Mouse (Mus musculus): Measurements from ENCODE around the gene Etfdh.

The Etfdh gene

DNA sequence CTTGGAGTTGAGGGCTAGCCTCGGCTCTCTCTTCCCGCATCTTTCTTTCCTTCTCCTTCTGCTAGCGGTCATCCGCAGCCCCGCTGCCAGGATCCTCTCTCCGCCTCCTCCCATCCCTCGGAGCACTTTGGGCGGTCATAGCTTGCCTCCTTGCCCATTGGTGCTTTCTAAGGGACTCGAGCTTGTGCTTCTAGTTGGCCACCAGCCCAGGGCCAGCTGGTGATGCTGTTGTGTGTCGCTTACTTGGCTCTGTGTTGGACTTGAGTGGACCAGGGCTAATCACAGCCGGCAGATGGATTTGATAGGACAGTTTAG lies at the start of gene Etfdh:
Gene Etfdh, minus strand, starts transcription at position 85 of the 315 bp plus-strand sequence.
- peak; percentile 13 for DNase-seq (ENCODE audit: low read depth)

DNA sequence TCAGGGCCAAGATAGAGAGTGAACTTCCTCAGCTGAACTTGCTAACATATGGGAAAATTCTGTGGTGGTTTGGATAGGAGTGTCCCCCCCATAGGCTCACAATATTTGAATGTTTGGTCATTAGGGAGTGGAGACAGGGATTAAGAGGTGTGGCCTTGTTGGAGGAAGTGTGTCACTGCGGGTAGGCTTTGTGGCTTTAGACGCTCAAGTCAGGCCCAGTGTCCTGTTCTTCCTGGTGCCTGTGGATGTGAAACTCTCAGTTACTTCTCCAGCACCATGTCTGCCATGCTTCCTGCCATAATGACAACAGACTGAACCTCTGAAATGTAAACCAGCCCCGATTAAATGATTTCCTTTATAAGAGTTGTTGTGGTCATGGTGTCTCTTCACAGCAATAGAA lies 47.1 kb upstream of the Etfdh start:
- DNase-seq (ENCODE audit: low read depth), result no peak

DNA sequence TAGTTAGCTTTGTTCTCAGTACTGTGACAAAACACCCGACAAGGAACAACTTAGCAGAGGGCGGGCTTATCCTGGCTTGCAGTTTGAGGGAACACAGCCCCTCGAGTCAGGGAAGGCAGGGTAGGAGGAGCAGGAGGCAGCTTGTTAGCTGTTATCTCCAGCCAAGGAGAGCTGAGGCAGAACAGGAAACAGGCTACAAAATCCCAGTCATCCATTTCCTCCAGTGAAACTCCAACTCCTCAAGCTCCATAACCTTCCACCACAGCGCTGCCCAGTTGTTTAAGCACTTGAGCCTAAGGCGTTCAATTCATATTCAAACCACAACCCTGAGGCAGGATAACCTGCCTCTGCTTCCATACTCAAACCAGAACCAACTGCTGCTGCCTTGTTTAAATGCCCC lies 45.3 kb upstream of the Etfdh start:
- DNase-seq (ENCODE audit: low read depth), result no peak

DNA sequence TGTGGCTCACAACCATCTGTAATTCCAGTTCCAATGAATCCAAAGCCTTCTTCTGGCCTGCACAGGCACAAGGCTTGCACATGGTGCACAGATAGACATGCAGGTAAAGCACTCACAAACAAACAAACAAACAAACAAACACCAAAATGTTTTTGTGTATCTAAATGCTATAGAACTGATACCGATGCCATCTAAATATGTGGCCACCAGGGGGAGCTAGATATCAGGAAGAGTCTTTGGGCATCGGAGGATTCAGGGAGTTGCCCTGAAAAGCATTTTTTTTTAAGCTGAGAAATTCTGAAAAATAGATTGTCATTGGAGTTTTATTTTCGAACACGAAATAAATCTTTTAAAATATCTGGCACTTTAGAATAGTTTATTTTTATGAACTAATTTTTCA lies 43.8 kb upstream of the Etfdh start:
- peak; percentile 59 for DNase-seq (ENCODE audit: low read depth)

DNA sequence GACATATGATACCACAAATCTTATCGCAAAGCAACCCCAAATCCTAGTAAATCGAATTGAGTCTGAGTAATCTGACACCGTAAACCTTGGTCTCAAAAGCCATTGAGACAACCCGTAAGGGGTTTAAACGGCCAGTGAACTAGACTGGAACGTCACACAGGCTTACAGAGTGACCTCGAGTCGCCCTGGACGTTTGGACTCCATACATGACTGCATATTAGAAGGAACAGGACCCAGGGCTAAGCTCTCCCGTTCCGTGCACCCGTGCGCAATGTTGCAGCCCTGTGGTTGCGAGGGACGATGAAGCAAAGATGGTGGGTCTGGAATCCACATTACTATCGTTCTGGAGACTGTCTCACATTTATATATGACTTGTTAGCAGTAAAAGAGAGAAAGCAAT lies 42.9 kb upstream of the Etfdh start:
- DNase-seq (ENCODE audit: low read depth), result no peak

DNA sequence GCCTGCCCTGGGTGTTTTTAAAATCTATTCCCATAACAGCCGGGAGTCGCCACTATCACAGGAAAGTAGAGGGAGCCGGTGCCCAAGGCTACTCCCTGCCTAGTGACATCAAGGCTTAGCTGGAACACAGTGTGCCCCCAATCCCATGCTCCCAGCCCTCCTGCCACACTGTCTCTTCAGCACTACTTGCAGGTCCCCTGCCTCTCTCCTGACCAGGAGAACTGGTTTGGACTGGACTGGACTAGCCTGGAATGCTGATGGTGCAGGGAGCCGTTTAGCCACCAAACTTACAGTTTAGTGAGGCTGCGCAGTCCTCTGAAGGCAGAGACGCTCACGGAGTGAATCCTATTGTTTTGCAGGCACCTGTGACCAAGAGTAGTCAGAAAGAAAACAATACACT lies 41.3 kb upstream of the Etfdh start:
- no peak for DNase-seq (ENCODE audit: low read depth)

DNA sequence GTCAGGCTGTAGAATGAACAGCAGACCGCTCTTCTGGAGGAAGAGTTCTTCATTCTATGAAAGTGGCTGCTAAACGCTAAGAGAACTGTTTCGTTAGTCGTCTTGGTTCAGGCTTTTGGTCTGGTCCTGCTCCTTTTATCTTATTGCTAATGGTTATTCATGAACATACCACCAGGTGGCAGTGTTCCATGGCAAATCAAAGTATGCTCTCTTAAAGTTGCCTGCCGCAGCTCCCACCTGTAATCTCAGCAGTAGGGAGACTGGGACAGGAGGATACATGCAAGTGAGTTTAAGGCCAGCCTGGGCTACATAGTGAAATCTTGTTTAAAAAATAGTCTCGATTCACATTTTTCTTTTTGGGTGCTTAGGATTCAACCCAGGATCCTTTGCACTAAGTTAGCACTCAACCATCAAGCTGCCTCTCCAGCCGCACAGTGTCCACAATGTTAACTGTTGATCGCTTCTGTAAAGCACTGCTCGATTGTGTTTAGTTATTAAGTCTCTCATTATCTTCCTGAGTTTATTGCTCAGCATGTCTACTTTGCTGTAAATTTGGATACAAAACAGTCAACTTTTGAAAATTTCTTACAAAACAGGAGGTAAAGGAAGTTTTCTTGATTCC lies 35.6 kb upstream of the Etfdh start:
- peak; percentile 42 for DNase-seq (ENCODE audit: low read depth)

DNA sequence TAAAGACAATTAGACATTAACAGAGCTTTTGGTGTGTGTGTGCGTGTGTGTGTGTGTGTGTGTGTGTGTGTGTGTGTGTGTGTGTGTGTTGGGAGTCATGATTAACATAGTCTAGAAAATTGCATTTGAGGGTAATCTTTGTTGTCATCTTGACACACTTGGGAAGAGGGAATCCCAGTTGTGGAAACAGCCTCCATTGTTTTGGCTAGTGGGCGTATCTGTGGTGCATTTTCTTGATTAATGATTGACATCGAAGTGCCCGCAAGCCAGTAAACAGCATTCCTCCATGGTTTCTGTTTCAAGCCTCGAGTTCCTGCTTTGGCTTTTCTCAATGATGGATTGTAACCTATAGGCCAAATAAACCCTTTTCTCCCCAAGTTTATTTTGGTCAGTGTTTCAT lies 27.4 kb upstream of the Etfdh start:
- DNase-seq (ENCODE audit: low read depth), result no peak

DNA sequence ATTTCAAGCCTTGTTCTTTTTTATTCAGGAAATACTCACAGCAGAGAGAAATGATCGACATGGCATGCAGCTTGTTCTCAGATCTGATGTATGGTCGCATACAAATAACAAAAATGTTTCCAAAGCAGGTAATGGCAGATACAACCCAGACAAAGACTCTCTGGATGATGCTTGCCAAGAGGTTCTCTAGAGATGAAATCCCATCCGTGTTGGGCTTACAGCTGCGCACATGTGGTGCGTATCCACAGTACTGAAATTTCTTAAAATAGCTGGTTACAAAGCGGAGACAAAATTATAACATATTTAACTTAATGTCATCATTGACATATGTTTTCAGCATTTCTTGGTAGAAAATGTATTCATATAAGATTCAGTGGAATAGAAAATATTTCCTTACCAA lies 22.8 kb upstream of the Etfdh start:
- DNase-seq (ENCODE audit: low read depth), result no peak

DNA sequence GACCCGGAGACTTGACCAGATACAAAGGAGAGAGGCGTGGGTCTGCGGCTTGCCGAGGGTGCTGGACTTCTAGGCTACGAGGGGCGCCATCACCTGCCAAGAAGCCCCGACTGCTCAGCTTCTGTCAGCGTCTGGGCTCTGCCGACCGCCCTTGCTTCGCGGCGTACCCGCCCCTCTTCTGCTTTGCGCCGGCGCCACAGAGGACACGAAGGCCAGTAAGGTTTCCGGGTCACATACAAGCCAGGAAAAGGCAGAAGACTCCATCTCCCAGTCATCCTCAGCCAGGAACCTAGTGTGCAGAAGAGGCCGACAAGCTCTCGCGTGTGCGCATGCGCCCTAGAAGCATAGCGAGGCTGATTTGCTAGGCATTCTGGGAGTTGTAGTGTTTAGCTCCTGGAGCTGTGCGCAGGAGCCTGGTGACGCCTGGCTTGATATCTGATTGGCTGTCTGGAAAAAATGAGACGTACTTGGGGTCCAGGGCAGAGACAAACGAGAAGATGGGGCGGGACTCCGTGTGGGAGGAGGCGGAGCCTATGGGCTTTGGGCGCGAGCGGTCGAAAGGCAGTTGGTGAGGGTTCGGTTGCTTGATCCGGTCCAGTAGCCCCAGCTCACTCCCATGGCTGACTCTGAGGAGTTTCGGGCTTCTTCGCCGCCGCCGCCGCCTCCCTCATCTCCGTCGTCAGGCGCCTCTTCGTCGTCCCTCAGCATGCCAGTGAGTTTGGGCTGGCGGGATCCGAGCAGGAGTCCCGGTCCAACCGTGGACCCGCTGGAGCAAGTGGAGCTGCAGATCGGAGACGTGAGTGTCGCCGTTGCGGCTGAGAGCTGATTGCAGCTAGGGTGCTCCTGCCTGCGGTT lies 512 bp downstream of the Etfdh start, which contains the start of gene 4930579G24Rik:
Gene 4930579G24Rik, plus strand, starts transcription at position 519 of the 855 bp plus-strand sequence.
- peak; percentile 97 for DNase-seq (ENCODE audit: low read depth)

DNA sequence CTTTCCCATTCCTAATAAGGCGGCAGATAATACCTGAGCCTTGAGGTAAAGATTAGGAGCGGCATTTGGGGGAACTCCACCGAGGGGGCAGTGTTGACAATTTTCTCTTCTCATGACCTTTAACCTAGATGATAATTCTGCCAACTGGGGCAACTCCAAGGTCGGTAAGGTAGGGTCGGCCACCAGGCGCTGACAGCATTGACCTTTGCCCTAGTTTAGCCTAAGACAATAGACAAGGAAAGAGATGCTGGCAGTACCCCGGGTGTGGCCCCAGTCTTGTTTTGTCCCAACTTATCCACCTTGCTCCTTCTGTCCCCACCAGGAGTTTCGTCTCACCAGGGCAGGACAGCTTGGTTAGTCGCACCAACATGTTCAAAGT lies 1.1 kb downstream of the Etfdh start:
- no peak for DNase-seq (ENCODE audit: low read depth)

DNA sequence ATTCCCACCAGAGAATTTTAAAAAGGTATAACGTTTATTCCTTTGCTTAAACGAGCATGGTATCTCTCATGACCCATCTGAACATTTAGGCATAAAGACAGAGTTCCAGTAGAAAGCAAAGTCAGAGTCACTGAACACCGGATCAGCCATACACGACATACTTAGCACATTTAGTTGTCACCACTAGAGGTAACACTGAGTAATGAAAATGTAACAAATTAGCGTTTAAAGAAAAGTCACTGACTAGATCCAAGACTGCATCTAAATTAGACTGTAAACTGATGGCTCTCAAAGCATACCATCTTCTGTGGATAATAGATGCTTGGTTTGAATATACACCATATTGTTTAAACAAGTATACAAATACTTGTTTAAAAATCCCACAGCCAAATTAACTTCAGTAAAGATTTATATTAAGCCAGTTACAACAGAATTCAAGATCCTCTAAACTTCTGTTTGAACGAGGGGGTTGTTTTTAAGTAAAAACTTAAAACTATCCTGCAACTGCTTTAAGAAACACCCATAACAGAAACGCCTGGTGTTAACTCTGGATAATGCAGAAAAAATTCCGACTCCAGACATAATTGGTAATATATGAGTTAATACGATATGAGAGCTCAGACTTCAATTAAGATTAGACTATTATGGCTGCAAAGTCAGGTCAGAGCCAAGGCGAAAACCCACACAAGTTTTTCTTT lies 1.7 kb downstream of the Etfdh start:
- DNase-seq (ENCODE audit: low read depth), result peak; percentile 14

DNA sequence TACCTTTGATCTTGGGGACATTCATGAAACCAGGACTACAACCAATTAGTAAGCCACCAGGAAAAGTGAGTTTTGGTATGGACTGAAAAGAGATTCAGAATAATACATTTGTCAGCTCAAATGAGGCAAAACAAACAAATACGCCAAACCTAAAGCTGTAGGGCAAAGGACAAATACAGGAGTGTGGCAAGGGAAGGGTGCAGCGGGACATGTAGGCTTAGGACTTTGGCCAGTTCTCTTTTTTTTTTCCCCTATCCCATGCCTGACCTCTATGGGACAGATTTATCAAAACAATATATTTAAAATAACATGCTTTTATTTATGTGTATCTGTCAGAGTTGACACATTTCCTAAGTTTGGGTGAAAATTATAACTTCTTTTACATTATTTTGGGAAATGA lies 19.4 kb downstream of the Etfdh start:
- no peak for DNase-seq (ENCODE audit: low read depth)

DNA sequence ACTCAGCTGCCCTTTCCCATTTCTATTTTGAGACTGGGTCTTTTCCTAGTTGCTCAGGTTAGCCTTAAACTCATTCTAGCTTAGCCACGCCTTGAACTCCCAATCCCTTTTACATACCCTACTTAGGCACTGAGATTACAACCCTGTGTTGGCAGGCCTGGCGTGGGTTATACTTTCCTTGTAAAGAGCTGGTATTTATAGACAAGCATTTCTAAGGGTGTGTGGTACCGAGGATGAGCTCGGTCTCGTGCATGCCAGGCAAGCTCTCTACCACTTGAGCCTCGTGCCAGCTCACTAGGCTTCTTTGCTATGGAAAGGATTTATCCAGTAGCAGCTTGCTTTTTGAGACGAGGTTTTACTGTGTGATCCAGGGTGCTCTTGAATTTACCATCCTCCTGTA lies 33.8 kb downstream of the Etfdh start:
- DNase-seq (ENCODE audit: low read depth), result no peak

DNA sequence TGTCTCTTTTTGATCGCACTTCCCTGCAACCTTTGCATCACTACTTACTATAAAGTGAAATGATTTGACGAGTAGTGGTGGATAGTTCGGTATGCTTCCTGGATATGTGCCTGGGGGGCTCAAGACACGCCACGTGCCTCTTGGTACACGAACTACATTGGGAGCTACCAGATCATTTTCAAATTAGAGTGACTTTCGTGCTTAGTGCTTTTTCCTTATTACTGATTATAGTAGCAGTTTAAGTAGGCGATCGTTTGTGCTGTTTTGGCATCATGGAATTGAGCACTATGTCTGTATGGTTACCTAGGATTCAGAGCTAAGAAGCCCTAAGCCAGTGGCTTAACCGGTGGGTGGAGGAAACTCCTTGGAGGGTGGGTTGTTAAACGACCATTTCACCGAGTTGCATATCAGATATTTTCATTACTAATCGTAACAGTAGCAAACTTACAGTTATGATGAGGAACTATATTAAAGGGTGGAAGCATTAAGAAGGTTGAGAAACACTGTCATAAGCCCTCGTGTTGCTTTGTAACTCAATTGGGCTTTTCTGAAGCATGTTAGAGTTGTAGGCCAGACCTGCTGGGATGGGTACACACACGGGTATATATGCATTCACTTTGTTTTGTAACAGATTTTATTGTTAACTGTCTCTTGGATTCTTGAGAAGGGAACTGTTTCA lies 37.4 kb downstream of the Etfdh start:
- no peak for DNase-seq (ENCODE audit: low read depth)

DNA sequence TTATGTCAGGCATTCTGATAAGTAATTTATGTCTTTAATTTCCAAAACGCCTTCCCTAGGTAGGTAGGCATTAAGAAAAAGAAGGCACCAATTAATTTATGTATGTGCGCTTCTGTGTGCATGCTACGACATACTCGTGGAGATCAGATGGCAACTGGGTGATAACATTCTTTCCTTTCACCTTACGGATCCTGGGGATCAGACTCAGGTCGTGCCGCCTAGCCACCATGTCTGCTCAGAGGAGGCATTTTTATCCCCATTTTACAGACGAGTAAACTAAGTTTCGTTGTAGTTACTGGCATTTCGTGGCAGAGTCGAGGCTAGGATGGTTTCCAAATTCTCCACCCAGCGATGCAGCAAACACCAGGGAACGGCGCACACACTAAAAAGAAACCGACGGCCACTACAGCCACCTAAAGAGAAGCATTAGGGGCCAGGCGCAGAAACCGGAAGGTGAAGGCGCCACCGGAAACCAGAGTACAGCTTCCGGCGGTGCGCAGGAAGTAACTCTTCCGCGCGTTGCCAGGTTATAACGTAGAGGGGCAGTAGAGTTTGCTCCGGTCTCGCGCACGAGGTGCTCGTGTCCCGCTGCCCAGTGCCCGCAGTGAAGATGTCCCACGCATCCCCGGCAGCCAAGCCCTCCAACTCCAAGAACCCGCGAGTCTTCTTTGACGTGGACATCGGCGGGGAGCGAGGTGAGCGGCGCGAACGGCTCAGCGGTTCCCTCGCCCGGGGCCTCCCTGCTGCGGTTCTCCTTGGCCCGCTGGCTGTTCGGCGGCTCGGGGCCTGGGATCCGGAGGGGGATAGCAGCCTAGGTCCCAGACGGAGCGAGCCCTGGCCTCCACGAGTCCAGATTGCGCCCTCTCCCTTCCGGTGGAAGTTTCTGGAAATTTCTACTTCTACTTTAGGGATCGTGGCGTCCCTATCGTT lies 38.2 kb downstream of the Etfdh start, which contains the start of gene Ppid:
Gene Ppid, plus strand, starts transcription at position 480 of the 930 bp plus-strand sequence.
- peak; percentile 66 for DNase-seq (ENCODE audit: low read depth)

DNA sequence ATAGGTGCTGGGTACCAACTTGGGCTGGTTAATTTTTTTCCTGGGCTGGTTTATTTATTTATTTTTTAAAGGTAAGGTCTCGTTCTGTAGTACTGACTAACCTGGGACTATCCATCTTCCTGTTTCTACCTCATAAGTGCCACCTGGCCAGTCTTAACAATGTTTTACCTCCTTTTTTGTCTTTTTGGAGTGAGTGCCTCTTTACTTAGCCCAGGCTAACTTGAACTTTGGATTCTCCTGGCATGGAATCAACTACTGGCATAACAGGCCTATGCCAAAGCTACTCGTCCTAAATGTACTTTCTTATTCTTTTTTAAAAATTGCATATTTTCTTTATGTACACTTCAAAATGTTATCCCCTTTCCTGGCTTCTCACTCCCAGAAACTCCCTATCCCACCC lies 39.6 kb downstream of the Etfdh start:
- DNase-seq (ENCODE audit: low read depth), result no peak

DNA sequence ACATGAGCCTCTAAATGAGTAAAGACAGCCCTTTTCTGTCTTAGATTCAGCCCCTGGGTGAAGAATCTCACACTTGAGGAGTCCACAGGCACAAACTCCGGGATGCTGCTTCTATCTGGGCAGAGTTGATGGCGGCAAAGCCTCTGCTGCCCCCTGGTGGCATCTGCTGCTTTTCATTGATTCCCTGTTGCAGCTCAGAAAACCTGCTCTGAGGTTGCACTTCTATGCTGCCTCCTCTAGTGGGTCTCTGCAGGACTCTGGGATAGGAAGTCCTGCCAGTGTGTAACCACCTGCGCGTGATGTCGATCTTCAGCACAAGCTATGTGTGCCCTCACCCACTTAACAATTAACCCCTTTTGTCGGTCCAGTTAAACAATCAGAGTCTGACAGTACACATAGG lies 42.5 kb downstream of the Etfdh start:
- DNase-seq (ENCODE audit: low read depth), result peak; percentile 87

DNA sequence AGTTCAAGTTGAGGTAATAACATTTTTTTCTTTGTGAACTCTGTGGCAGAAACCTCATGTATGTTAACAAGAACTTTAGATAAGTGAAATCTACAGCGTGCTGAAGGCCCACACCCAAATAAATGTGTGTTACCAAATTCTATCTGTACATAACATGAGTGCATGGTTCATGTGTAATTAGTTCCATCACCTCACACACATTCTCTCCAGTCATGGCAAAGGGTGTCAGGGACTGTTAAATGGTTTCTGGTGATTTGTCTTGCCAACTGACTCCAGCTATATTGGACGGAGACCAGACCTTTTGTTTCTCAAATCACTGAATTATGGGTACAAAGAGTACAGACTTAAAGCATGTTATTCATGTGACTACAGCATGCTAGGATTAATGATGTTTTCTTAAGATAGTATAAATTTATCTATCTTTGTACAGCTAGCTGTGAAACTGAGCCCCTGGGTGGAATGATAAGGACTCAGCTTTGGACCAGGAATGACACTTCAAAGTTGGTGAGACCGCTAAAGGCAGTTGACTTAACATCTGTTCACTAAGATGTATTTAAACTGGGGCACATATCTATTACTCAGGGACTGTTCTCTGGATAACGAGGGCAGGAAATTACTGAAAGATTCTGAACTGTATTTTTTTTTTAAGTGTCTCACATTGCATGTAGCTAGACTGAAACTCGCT lies 49.3 kb downstream of the Etfdh start:
- no peak for DNase-seq (ENCODE audit: low read depth)

DNA sequence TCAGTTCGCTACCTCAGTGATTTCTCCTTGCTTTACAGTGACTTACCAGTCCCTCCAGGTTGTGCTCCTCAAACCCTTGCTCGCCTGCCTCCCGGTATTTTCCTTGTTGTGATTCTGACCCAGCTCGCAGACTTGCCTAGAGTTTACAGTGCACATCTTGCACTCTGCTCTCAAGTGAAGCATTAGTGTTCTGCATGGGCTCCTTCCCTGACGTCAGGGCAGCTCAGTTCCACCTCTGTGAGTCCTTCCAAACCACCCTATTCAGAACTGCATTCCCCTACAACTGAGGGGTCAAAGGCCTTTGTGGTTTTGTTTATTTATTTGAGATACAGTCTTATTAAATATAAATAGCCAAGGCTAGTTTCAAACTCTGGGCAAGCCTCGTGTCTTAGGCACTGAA lies 51.1 kb downstream of the Etfdh start:
- no peak for DNase-seq (ENCODE audit: low read depth)

DNA sequence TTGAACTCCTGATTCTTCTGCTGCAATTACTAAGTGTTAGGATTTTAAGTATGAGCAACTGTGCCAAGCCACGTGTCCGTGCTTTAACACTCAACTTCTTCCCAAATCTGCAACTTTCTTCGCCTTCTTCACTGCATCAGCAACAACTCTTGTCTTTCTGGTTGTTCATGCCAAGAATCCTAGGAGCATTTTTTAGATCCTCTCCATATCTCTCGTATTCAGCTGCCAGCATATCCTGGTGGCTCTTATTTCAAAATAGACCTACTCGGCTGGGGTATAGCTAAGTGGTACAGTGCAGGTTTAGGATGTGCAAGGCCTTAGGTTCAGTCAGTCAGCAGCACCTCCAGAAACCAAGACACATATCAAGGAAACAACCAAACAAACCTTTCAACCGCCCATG lies 51.7 kb downstream of the Etfdh start:
- no peak for DNase-seq (ENCODE audit: low read depth)

All from c-Kit-positive CD71-negative TER-119-negative erythroid progenitor cells, embryonic 14.5 days (primary cell).